Mouse (Mus musculus): ENCODE data around the gene Ccdc194. TPM values are rescaled to one million over a fixed set of nuclear protein-coding genes. Genes with fewer than 3 reads are reported as not detected.

Gene Ccdc194
- polyA plus RNA-seq, 1 experiment: 0.04 TPM

DNA sequence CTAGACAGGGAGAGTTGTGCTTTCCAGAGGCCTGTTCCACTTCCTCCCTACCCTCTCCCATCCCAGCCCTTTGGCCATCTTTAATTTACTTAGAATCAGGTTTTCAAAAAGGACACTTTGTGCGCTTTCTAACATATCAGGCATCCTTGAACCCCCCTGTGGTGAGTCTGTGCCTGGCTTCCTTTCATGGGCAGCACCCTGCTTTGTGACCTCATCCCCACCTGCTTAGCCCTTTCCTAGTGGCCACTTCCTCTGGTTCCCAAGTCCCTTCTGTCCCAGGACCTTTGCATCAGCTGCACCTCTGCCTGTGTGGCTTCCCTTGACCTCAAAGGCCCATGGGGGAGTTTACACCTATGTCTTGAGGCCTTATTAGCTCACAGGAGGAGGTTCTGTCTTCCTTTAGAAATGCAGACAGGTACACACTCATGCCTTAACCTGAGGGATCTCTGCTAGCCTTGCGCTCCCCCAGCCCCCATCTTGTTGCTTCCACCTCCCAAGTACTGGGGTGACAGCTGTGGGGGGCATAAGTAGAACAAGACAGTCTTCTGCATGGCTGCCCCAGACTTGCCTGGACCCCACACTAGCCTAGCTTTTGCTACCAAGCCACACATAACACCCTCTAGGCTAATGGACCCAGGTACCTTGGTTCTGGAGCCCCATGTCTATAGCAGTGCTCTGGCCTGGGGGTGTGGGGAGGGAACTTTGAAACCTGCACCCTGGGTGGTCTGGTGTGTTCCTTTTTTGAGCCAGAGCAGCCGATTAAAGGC, 55.2 kb downstream of the Ccdc194 start:
- TF ChIP-seq TCF3 (IDR thresholded peaks at IDR 0.05; ENCODE audit: insufficient read length, low read depth): no peak
- no peak for TF ChIP-seq REST (IDR thresholded peaks at IDR 0.05; ENCODE audit: insufficient read depth, insufficient read length)
- no peak for TF ChIP-seq MYOG (IDR thresholded peaks at IDR 0.05; ENCODE audit: control insufficient read depth in 1 of 3, insufficient read depth in 1 of 3, insufficient read length in 2 of 3, low read depth in 2 of 3)
- no peak for TF ChIP-seq E2F4 (IDR thresholded peaks at IDR 0.05; ENCODE audit: insufficient read depth)
- Histone ChIP-seq H3K4me3 (peak overlapping the region; percentile 67), H3K36me3 (ENCODE audit: control insufficient read depth, insufficient read depth) (peaks cover 5% of the 10 kb centered on the region), H3K4me2 (ENCODE audit: low read depth) (peak overlapping the region; percentile 86), H3K27me3 (ENCODE audit: control insufficient read depth, insufficient read depth, insufficient read length) (no peaks in the 10 kb centered on the region), H3K79me2 (ENCODE audit: control insufficient read depth, insufficient read depth) (peaks cover 23% of the 10 kb centered on the region), H3ac (ENCODE audit: control insufficient read depth, insufficient read length) (no peak overlapping the region)

Other genes starting within 250 kb of the Ccdc194 start
- gene Use1, start 158.9 kb downstream of the Ccdc194 start, polyA plus RNA-seq (2012; fragmentation: generic; extraction: Trizol): 180 TPM
- 15.2 TPM for gene Ocel1, start 154.4 kb downstream of the Ccdc194 start, polyA plus RNA-seq (2012; fragmentation: generic; extraction: Trizol)
- gene Nr2f6, start 143.8 kb downstream of the Ccdc194 start, polyA plus RNA-seq (2012; fragmentation: generic; extraction: Trizol): 62.3 TPM
- 0.02 TPM for gene Ushbp1, start 129.9 kb downstream of the Ccdc194 start, polyA plus RNA-seq (2012; fragmentation: generic; extraction: Trizol)
- 108 TPM for gene Babam1, start 128.8 kb downstream of the Ccdc194 start, polyA plus RNA-seq (2012; fragmentation: generic; extraction: Trizol)
- 1.3 TPM for gene Ankle1, start 119.7 kb downstream of the Ccdc194 start, polyA plus RNA-seq (2012; fragmentation: generic; extraction: Trizol)
- 67.0 TPM for gene Abhd8, start 62.1 kb downstream of the Ccdc194 start, polyA plus RNA-seq (2012; fragmentation: generic; extraction: Trizol)
- 79.0 TPM for gene Mrpl34, start 60.8 kb downstream of the Ccdc194 start, polyA plus RNA-seq (2012; fragmentation: generic; extraction: Trizol)
- 117 TPM for gene Dda1, start 56.5 kb downstream of the Ccdc194 start, polyA plus RNA-seq (2012; fragmentation: generic; extraction: Trizol)
- 27.5 TPM for gene Ano8, start 39.7 kb downstream of the Ccdc194 start, polyA plus RNA-seq (2012; fragmentation: generic; extraction: Trizol)
- gene Gtpbp3, start 37.6 kb downstream of the Ccdc194 start, polyA plus RNA-seq (2012; fragmentation: generic; extraction: Trizol): 17.5 TPM
- gene Plvap, start 14.0 kb downstream of the Ccdc194 start, polyA plus RNA-seq (2012; fragmentation: generic; extraction: Trizol): 0.18 TPM
- gene Bst2, start 11.7 kb upstream of the Ccdc194 start, polyA plus RNA-seq (2012; fragmentation: generic; extraction: Trizol): 33.9 TPM
- gene Mvb12a, start 17.2 kb upstream of the Ccdc194 start, polyA plus RNA-seq (2012; fragmentation: generic; extraction: Trizol): 61.5 TPM
- gene Tmem221, start 33.2 kb upstream of the Ccdc194 start, polyA plus RNA-seq (2012; fragmentation: generic; extraction: Trizol): 0.20 TPM
- gene Nxnl1, start 40.9 kb upstream of the Ccdc194 start, polyA plus RNA-seq (2012; fragmentation: generic; extraction: Trizol): 0.04 TPM
- 33.9 TPM for gene Slc27a1, start 43.2 kb upstream of the Ccdc194 start, polyA plus RNA-seq (2012; fragmentation: generic; extraction: Trizol)
- gene Pgls, start 66.5 kb upstream of the Ccdc194 start, polyA plus RNA-seq (2012; fragmentation: generic; extraction: Trizol): 248 TPM
- 2.9 TPM for gene Fam129c, start 71.9 kb upstream of the Ccdc194 start, polyA plus RNA-seq (2012; fragmentation: generic; extraction: Trizol)
- gene Colgalt1, start 85.3 kb upstream of the Ccdc194 start, polyA plus RNA-seq (2012; fragmentation: generic; extraction: Trizol): 87.0 TPM
- 4.6 TPM for gene Unc13a, start 146.0 kb upstream of the Ccdc194 start, polyA plus RNA-seq (2012; fragmentation: generic; extraction: Trizol)
- 1.5 TPM for gene Jak3, start 150.6 kb upstream of the Ccdc194 start, polyA plus RNA-seq (2012; fragmentation: generic; extraction: Trizol)
- gene Insl3, start 163.5 kb upstream of the Ccdc194 start, polyA plus RNA-seq (2012; fragmentation: generic; extraction: Trizol): 0.13 TPM
- gene B3gnt3, start 176.1 kb upstream of the Ccdc194 start, polyA plus RNA-seq (2012; fragmentation: generic; extraction: Trizol): 0.01 TPM
- not detected for gene Fcho1, start 200.0 kb upstream of the Ccdc194 start, polyA plus RNA-seq (2012; fragmentation: generic; extraction: Trizol)